Mouse (Mus musculus): Measurements from ENCODE around the gene Tead1. TPM values are rescaled to one million over a fixed set of nuclear protein-coding genes. Genes with fewer than 3 reads are reported as not detected.

Gene Tead1
- total RNA-seq, 2 experiments from 2014 or later: not detected

- ATAC-seq (ENCODE audit: poor library complexity, severe bottlenecking): no peak
These were observed 41.2 kb downstream of the Tead1 start for GRCm38 (mm10) chr7:112720143-112720988.

- no peak for ATAC-seq (ENCODE audit: poor library complexity, severe bottlenecking)
These were observed 41.8 kb downstream of the Tead1 start for GRCm38 (mm10) chr7:112720989-112721337.

- no peak for ATAC-seq (ENCODE audit: poor library complexity, severe bottlenecking)
These were observed 42.7 kb downstream of the Tead1 start for GRCm38 (mm10) chr7:112721859-112722258.

- ATAC-seq (ENCODE audit: poor library complexity, severe bottlenecking): no peak
These were observed 49.3 kb downstream of the Tead1 start for GRCm38 (mm10) chr7:112728399-112728798.

DNA sequence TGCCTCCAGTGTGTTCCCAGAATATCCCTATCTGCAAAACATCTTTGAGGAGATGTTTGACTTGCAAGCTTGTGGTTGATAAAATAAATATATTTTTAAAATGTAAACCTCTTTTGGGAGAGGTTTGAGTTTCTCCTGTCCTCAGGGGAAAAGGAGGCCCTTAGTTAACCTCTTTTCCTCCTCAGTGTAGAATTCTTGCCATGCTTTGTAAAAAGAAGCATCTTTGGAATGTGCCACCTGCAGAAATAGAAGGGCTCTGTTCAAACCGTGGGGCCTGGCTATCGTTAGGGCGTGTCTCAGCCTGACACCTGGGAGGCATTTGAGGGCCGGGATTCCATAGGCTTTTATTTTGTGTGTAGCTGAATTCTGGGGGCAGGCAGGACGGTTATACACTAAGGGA lies 51.1 kb downstream of the Tead1 start:
- ATAC-seq (ENCODE audit: poor library complexity, severe bottlenecking): no peak

- ATAC-seq (ENCODE audit: poor library complexity, severe bottlenecking): no peak
These were observed 52.5 kb downstream of the Tead1 start for GRCm38 (mm10) chr7:112731584-112731983.

- no peak for ATAC-seq (ENCODE audit: poor library complexity, severe bottlenecking)
These were observed 60.1 kb downstream of the Tead1 start for GRCm38 (mm10) chr7:112739174-112739573.

DNA sequence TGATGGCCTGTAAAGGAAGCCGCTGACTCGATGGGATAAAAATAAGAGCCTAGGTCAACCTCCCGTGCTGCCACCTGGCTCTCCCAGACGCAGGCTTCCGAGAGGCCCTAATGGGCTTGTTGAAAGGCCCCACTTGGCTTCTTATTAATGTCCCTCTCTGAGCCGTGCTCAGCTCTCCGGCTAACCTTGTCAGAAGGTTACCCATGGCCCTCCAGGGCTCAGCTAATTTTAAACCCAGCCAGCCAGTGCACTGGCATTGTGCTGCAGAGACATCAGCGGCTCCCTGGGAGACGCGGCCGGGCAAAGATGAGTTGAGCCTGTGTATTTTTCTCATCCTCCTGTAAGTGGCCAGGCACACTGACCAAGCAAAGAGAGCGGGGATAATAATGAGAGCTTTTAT lies 62.7 kb downstream of the Tead1 start:
- ATAC-seq (ENCODE audit: poor library complexity, severe bottlenecking): no peak

- no peak for ATAC-seq (ENCODE audit: poor library complexity, severe bottlenecking)
These were observed 63.9 kb downstream of the Tead1 start for GRCm38 (mm10) chr7:112743063-112743462.

DNA sequence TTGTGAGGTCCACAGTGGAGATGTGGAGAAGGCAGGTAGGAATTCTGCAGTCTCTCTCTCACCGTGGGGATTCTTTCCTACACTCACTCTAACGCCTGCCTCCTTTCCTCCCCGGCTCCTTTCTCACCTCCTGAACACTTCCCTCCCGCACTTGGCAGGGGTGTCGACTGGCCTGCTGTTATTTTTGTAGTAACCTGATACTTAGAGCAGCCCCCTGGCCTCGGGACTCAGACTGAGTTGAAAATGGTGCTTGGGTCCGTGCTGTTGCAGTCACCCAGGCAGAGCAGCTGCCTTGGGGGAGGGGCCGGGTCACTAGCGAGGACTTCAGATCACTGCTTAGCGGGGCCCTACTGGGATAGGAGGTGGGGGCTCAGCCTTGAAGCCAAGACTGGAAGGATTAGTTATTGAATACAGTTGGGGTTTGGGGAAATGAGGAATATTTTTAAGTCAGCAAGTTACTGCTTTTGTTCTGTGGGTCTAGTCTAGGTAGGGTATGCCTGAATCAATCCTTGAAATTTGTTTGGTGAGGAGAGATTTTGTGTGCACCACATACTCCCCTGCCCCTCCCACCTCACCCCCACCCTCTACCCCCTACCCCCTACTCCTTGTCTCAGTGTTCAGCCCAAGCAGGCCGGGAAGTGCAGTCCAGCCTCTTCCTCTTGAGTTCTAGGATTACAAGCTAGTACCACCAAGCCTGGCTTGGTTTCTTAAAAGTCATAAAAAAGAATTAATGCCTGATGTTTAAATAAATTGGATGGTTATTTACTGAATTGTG lies 64.7 kb downstream of the Tead1 start:
- no peak for ATAC-seq (ENCODE audit: poor library complexity, severe bottlenecking)

- ATAC-seq (ENCODE audit: poor library complexity, severe bottlenecking): no peak
These were observed 68.1 kb downstream of the Tead1 start for GRCm38 (mm10) chr7:112747187-112747586.

DNA sequence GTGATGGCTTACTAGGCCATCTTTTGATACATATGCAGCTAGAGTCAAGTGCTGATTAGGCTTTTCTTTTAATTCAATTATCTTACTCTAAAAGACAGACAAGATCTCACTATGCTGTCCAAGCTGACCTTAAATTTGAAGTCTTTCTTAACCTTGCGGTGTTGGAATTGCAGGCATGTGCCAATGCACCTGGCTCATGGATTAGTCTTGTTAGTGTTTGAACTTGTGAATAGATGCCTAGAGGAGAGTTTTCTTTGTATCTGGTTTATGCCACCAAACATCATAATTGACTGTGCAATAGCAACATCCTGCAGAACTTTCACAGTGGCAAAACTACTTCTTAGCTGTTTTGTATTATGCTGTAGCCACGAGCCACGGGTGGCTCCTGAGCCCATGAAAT lies 68.7 kb downstream of the Tead1 start:
- ATAC-seq (ENCODE audit: poor library complexity, severe bottlenecking): no peak

DNA sequence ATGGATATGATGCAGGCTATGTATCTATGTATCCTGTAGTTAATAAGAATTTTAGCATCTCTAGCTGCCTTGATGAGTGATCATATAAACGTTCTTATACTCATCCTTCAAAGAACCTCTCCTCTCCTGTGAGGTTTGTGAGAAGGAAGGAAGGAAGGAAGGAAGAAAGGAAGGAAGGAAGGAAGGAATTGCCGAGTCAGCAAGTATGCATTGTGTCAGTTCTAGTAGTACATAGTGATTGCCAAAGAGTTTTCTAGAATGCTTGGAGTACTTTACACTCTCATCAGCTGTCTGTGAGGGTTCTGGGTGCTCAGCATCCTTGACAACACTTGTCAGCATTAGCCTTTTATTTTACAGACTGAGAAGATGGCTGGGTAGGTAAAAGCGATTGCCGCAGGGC lies 69.2 kb downstream of the Tead1 start:
- no peak for ATAC-seq (ENCODE audit: poor library complexity, severe bottlenecking)

DNA sequence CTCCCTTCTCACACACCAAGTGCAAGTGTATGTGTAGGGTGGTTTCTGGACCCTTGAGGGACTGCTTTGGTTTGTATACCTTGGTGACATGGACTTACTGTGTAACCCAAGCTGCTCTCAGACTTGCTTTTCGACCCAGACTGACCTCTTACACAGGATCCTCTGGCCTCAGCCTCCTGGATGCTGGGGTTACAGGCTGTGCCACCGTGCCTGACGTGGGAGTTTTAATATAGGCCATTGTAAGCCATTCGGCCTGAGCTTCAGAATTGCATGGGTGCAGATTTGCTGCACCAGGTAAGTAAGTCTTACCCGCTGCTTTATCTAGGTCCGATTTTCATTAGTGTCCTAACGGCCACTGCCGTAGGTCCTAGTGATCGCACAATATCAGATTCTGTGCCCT lies 71.0 kb downstream of the Tead1 start:
- no peak for ATAC-seq (ENCODE audit: poor library complexity, severe bottlenecking)

DNA sequence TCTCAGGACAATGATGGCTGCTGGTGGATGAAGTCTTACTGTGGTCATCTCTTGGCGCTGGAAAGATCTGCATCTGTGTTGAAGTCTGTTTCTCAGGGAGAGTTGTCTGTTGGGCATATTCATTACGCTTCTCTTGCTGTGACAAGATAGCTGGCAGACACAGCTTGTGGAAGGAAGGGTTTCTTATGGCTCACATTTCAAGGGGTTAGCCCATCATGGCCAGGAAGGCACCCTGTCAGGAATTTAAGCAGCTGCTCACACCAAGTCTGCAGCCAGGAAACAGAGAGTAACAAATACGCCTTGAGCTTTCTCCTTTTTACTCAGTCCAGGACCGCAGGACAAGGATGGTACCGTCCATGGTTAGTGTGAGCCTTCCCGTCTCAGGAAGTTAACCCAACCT lies 73.2 kb downstream of the Tead1 start:
- no peak for ATAC-seq (ENCODE audit: poor library complexity, severe bottlenecking)

GRCm38 (mm10) chr7:112753314-112753713 lies 74.2 kb downstream of the Tead1 start:
- no peak for ATAC-seq (ENCODE audit: poor library complexity, severe bottlenecking)

DNA sequence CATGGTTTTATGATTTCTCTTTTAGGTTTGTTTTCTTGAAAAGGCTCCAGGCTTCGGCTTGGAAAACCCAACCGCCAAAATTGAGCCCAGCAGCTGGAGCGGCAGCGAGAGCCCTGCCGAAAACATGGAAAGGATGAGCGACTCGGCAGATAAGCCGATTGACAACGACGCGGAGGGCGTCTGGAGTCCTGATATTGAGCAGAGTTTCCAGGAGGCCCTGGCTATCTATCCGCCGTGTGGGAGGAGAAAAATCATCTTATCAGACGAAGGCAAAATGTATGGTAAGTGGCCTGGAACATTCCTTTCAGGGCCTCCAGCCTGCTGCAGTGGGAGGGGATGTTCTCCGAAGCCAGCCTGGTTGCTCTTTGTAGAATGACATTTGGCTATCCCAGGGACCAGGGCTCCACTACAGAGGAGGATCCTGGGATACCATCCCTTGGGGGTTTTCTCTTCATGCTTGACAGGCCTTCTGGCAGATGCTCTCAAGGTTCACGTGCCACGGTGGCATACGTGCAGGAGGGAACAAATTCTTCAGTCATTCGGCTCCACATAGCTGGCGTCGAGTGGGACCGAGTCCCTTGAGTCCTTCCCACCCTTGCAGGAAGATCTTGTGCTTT lies 80.3 kb downstream of the Tead1 start:
- no peak for ATAC-seq (ENCODE audit: poor library complexity, severe bottlenecking)

DNA sequence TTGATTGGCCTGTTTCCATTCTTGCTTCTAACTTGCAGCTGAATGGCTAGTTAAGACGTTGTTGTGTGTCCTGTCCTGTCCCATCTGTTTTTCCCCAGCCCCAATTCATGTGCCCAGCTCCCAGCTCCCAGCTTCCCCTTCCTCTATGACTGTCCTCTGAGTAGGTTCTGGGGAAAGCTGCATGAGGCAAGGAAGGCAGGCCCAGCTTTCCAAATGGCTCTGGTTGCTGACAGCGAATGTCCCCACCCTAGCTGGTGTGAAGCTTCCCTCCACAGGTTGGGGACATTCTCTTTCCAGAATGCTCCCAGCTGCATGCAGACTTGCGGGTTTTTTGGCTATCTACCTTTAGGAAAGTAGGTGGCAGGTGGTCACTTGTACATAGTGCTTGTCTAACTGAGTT lies 81.2 kb downstream of the Tead1 start:
- ATAC-seq (ENCODE audit: poor library complexity, severe bottlenecking): no peak

DNA sequence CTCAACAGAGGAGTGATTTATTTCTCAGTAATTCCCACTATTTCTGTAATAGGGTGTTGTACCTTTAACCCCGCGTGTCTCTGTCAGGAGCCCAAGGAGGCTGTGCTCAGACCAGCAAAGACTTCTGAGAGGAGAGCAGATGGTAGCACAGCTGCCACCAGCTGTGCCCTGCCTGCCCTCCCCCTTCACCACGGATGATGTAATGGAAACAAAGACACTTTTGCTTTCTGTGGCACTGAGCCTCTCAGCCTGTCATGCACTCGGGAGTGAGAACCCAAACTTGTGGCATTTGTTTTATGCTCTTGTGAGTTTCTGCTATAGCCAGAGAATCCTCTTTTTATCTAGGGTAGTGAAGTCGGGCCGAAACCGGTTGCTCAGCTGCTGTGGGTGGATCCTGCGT lies 81.7 kb downstream of the Tead1 start:
- 0 out of 2 replicates have a peak, but pooled peaks have one; percentile 35 for ATAC-seq (ENCODE audit: poor library complexity, severe bottlenecking)

GRCm38 (mm10) chr7:112762870-112763269 lies 83.8 kb downstream of the Tead1 start:
- no peak for ATAC-seq (ENCODE audit: poor library complexity, severe bottlenecking)

- no peak for ATAC-seq (ENCODE audit: poor library complexity, severe bottlenecking)
These were observed 84.4 kb downstream of the Tead1 start for GRCm38 (mm10) chr7:112763513-112763912.

DNA sequence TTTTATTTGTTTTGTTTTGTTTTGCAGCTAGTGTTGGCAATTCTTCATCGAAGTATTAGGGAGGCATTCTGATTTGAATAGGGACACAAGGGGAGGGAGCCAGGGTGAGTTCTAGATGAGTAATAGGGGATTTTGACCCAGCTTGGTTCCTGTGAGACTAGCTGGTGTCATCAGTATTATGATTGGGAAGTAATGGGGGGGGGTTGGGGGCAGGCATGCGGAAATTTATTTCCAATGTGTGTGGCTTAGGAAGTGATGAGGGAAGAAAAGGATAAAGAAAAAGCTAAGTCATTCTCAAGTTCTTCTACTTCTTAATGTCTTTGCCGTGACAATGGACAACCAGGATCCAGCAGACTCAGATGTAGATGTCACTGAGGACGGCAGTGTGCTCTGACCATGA lies 85.8 kb downstream of the Tead1 start:
- ATAC-seq (ENCODE audit: poor library complexity, severe bottlenecking): no peak
